Mouse (Mus musculus) midbrain, embryonic 11.5 days (tissue): ENCODE measurements around the gene Prkn. TPM values are rescaled to one million over a fixed set of nuclear protein-coding genes. Genes with fewer than 3 reads are reported as not detected.
A peak's percentile ranks its signal among the peaks of the same experiment; 100 is the strongest.

ENCODE experiments used
- ATAC-seq: fragments of 200-750 bp; cut with Nextera tagmentation; 2 replicates; pipeline ENCODE4 v1.8.0; 2017; ENCODE audit warnings: moderate TSS enrichment, moderate library complexity; ENCODE audit not compliant: low FRiP score
- DNase-seq: peaks from one replicate; pipeline ENCODE4 v3.0.0; 2015; ENCODE audit warnings: low spot score; ENCODE audit errors: missing footprints
- H3K27ac ChIP-seq: fragments of 300-500 bp; sonication (generic); 2 replicates; pipeline ENCODE4 v1.5.1; 2014; ENCODE audit warnings: low read depth, low read length
- H3K27me3 ChIP-seq: fragments of 300-500 bp; sonication (generic); 2 replicates; pipeline ENCODE4 v1.6.1; 2014; ENCODE audit warnings: mild to moderate bottlenecking, low read length, moderate library complexity, mixed read lengths; ENCODE audit not compliant: control insufficient read depth, insufficient read depth
- H3K36me3 ChIP-seq: fragments of 300-500 bp; sonication (generic); 2 replicates; pipeline ENCODE4 v1.6.1; 2014; ENCODE audit warnings: mild to moderate bottlenecking, low read length, moderate library complexity, mixed read lengths; ENCODE audit not compliant: control insufficient read depth, insufficient read depth
- H3K4me1 ChIP-seq: fragments of 300-500 bp; sonication (generic); 2 replicates; pipeline ENCODE4 v1.6.1; 2014; ENCODE audit warnings: low read length; ENCODE audit not compliant: control insufficient read depth, insufficient read depth
- H3K4me2 ChIP-seq: fragments of 300-500 bp; sonication (generic); 2 replicates; pipeline ENCODE4 v1.6.1; 2014; ENCODE audit warnings: mild to moderate bottlenecking, moderate library complexity
- H3K4me3 ChIP-seq: fragments of 300-500 bp; sonication (generic); 2 replicates; pipeline ENCODE4 v1.5.1; 2014; ENCODE audit warnings: low read depth, low read length
- H3K9ac ChIP-seq: fragments of 300-500 bp; sonication (generic); 2 replicates; pipeline ENCODE4 v1.6.1; 2014; ENCODE audit warnings: low read length
- H3K9me3 ChIP-seq: fragments of 300-500 bp; sonication (generic); 2 replicates; pipeline ENCODE4 v1.6.1; 2016; ENCODE audit warnings: low read length; ENCODE audit not compliant: control insufficient read depth
- WGBS: fragments of 180-500 bp; shearing (Covaris S2); extraction: QIAGEN DNeasy Blood & Tissue Kit; methylation state at CpG from one replicate; pipeline ENCODE4 v1.1.7; 2014; 5-methylcytosine and 5-hydroxymethylcytosine counted together
- polyA plus RNA-seq: library from polyadenylated mRNA; unstranded; fragments of >200 nt; fragmentation: Nextera tagmentation; extraction: Ambion mirVana; gene quantifications from 2 replicates; pipeline ENCODE4 v1.2.1, GENCODE M21; 2014

Gene Prkn
- polyA plus RNA-seq, 1 experiment from 2014 or later: 0.82 TPM

DNA sequence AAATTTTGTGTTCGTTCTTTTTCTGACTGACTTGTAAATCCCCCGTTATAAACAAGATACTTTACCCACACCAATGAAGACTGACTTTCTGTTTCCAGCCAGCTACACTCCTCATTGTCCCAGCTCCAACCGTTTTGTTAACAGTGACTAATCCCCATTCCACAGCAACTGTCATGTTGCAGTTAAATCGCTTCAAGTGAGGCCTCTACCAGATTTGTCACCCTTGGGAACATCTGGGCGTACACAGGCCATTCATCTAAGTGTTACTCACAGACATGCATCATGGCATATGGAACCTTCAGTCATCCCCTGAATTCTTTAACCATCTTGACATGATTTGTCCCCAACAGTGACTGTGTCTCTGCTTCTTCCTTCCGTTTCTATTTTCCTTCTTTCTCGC lies 669.9 kb downstream of the Prkn start:
- 51% methylated on average over 7 of the region's 7 CpGs for WGBS
- Histone ChIP-seq H3K27me3 (no peaks in the 10 kb centered on the region), H3K4me1 (no peaks in the 10 kb centered on the region; the same call in 1 of the 2 replicates), H3K27ac (no peak overlapping the region), H3K9ac (no peak overlapping the region), H3K9me3 (no peaks in the 10 kb centered on the region), H3K4me3 (no peak overlapping the region), H3K36me3 (no peaks in the 10 kb centered on the region), H3K4me2 (no peak overlapping the region)
- DNase-seq (no peak), ATAC-seq (no peak)

DNA sequence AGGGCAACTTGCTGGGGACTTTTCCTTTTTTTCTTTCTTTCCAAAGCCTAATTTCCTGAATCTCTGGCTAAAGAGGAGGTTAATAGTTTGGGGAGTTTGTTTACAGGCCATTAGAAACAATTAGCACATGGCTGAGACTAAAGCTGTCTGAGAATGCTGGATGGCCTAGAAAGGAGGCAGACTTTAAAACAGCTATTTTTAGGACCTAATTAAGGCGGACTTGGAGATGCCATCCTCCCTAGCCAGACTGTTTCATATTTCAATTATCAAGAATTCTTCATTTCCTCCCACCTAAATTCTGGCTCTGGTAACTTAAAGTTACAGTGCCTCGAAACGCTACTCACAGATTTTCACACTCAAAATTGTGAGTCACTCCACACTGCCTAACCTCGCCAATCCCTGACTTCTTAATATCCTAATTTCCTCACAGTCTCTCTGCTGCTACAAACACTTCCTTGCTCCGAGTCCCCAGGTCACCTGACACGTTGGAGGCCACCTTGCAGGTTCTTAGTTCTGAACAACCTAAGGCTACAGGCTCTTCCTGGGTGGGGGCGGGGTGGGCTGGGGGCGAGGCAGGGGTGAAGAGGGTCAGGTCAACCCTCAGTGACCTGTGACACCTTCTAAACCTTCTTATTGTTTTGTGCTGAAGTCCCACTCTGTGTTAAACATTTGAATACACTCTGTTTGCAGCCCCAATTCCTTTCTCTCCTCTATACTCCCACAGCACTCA lies 674.0 kb downstream of the Prkn start:
- Histone ChIP-seq H3K4me3 (no peak overlapping the region), H3K36me3 (no peaks in the 10 kb centered on the region), H3K27ac (no peak overlapping the region), H3K9me3 (no peaks in the 10 kb centered on the region), H3K9ac (no peak overlapping the region), H3K27me3 (no peaks in the 10 kb centered on the region), H3K4me1 (no peaks in the 10 kb centered on the region; the same call in 1 of the 2 replicates), H3K4me2 (no peak overlapping the region)
- WGBS: 42% methylated on average over 8 of the region's 8 CpGs
- DNase-seq: no peak
- no peak for ATAC-seq

DNA sequence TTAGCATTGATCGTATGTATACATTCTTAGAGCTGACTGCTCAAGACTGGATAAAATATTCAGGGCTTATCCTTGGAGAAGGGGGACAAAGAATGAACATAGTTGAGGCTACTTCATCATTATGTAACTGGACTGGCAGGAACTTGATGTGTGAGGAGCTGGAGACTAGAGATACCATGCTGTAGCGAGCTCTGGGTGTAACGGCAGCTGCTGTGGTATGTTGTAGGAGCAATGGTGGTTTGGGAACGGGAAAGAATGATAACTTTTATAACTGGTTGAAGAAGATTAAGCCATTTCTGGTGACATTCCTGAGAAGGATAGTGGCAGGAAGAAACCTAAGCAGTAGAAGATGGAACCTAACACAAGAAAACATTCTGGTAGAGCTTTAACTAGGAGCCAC lies 675.4 kb downstream of the Prkn start:
- ATAC-seq: no peak
- 92% methylated on average over 4 of the region's 4 CpGs for WGBS

DNA sequence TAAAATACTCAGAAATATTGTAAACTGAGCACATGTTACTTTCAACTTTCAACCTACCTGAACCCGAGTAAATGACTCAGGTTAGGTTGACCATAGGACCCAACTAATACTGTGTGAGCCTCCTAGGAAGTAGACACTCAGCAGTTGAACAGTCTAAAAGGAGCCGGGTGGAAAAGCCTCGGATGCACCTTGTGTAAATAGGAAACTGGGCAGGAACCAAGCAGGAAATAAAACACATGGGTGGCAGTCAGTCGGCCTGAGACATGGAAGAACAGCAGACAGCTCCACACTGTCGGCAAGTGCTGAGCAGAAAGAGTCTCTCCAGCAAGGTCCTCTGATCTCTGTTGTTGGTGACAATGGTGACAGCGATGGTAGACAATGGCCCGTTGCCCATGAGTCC lies 676.0 kb downstream of the Prkn start:
- 90% methylated on average over 7 of the region's 7 CpGs for WGBS
- no peaks in the 10 kb centered on the region; the same call in 1 of the 2 replicates for H3K4me1 ChIP-seq

More for the DNA sequence above, 675.4 kb downstream of the Prkn start:
- Histone ChIP-seq H3K4me2 (no peak overlapping the region), H3K9ac (no peak overlapping the region), H3K4me3 (no peak overlapping the region), H3K27ac (no peak overlapping the region), H3K27me3 (no peaks in the 10 kb centered on the region), H3K36me3 (no peaks in the 10 kb centered on the region), H3K4me1 (no peaks in the 10 kb centered on the region; the same call in 1 of the 2 replicates), H3K9me3 (no peaks in the 10 kb centered on the region)
- no peak for DNase-seq

DNA sequence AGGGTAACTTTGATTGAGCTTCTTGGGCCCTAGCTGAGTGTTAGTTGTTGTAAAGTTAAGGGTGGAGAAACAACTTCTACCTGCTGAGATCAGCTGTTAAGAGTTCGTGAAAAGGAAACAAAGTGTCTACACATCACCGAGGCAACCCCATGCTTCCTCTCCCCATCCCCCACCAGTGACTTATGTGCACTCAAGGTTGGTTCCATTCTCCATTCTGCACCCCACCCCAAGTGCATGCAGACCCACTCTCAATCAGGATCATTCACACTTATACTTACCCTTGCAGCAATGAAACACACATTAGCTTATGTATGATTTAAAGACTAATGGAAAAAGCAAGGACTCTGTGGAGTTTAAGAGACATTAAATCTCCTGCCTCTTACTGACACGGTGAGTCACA lies 691.9 kb downstream of the Prkn start:
- Histone ChIP-seq H3K27ac (no peak overlapping the region), H3K9ac (no peak overlapping the region), H3K9me3 (no peaks in the 10 kb centered on the region), H3K4me3 (no peak overlapping the region), H3K27me3 (no peaks in the 10 kb centered on the region), H3K36me3 (no peaks in the 10 kb centered on the region), H3K4me1 (peaks cover 18% of the 10 kb centered on the region), H3K4me2 (no peak overlapping the region)
- ATAC-seq: no peak
- no peak for DNase-seq
- WGBS: 15% methylated on average over 3 of the region's 3 CpGs

More for the DNA sequence above, 676.0 kb downstream of the Prkn start:
- Histone ChIP-seq H3K36me3 (no peaks in the 10 kb centered on the region), H3K9ac (no peak overlapping the region), H3K27me3 (no peaks in the 10 kb centered on the region), H3K4me3 (no peak overlapping the region), H3K27ac (no peak overlapping the region), H3K4me2 (no peak overlapping the region), H3K9me3 (no peaks in the 10 kb centered on the region)
- DNase-seq (no peak), ATAC-seq (no peak)

DNA sequence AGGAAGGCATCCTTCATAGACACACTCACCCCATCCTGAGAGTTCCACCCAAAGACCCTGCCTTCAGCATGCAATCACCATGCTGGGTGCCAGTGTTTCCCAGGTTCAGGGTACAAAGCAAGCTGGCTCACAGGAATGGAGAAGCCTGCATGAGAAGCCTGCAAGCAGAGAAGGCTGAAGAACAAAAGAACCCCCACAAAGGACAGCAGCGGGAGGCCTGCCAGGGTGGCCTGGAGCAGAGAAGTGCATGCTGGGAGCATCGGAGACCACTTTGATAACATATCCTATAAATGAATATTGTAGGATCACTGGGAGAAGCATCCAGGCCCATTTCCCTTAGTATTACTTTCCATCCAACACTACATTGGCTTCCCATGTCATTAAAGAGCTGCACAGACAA lies 692.6 kb downstream of the Prkn start:
- Histone ChIP-seq H3K27me3 (no peaks in the 10 kb centered on the region), H3K4me2 (no peak overlapping the region), H3K27ac (no peak overlapping the region), H3K9ac (no peak overlapping the region), H3K4me3 (no peak overlapping the region), H3K36me3 (no peaks in the 10 kb centered on the region), H3K9me3 (no peaks in the 10 kb centered on the region), H3K4me1 (peaks cover 18% of the 10 kb centered on the region)
- DNase-seq: peak; percentile 89
- 2% methylated on average over 2 of the region's 2 CpGs for WGBS
- no peak for ATAC-seq

DNA sequence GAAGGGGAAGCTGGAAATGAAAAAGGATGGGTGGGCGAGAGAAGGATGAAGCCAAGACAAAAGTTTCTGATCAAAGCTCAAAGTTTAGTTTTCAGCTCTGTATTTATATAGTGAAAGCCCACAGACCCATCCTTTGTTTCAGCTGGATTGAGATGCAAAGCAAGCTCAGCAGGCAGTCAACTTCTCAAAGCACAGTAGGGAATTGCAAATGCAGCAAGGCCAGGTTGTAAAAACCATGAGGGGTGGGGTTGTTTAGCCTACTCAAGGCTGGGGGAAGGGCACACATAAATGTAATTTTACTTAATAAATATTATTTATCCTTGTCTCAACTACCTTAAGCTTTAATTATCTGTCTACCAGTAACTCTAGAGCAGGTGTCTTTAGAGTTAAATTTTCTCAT lies 693.7 kb downstream of the Prkn start:
- no peaks in the 10 kb centered on the region for H3K36me3 ChIP-seq
- no peaks in the 10 kb centered on the region for H3K9me3 ChIP-seq
- ATAC-seq (0 out of 2 replicates have a peak, but pooled peaks have one; percentile 22), DNase-seq (peak; percentile 83)
- 0% methylated on average over 1 of the region's 1 CpGs for WGBS
- H3K4me2 ChIP-seq: no peak overlapping the region
- no peak overlapping the region for H3K4me3 ChIP-seq
- H3K9ac ChIP-seq: no peak overlapping the region
- H3K4me1 ChIP-seq: peaks cover 18% of the 10 kb centered on the region
- no peak overlapping the region for H3K27ac ChIP-seq
- H3K27me3 ChIP-seq: no peaks in the 10 kb centered on the region

DNA sequence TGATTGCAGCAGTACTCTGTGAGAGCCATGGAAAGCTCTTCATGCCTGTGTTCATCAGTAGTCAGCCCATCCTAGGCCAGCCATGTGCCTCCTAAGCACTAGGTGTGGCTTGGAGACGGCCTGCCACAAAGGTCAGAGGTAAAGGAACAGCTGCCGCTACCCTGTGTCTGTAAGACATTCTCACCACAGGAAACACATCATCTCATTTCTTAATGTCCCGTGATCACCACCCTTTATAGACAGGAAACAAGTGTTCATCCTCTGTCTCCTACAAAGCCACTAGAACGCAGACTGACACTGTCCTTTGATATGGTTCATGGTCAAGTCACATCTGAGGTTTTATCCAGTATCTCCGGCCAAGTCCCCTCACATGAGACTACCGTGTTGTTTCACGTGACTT lies 698.6 kb downstream of the Prkn start:
- no peak overlapping the region for H3K4me2 ChIP-seq
- H3K4me1 ChIP-seq: peaks cover 5% of the 10 kb centered on the region
- no peaks in the 10 kb centered on the region for H3K9me3 ChIP-seq
- no peak for ATAC-seq
- no peaks in the 10 kb centered on the region for H3K36me3 ChIP-seq
- H3K27ac ChIP-seq: no peak overlapping the region
- WGBS: 95% methylated on average over 7 of the region's 7 CpGs
- H3K4me3 ChIP-seq: no peak overlapping the region
- no peaks in the 10 kb centered on the region for H3K27me3 ChIP-seq
- DNase-seq: no peak
- H3K9ac ChIP-seq: no peak overlapping the region

DNA sequence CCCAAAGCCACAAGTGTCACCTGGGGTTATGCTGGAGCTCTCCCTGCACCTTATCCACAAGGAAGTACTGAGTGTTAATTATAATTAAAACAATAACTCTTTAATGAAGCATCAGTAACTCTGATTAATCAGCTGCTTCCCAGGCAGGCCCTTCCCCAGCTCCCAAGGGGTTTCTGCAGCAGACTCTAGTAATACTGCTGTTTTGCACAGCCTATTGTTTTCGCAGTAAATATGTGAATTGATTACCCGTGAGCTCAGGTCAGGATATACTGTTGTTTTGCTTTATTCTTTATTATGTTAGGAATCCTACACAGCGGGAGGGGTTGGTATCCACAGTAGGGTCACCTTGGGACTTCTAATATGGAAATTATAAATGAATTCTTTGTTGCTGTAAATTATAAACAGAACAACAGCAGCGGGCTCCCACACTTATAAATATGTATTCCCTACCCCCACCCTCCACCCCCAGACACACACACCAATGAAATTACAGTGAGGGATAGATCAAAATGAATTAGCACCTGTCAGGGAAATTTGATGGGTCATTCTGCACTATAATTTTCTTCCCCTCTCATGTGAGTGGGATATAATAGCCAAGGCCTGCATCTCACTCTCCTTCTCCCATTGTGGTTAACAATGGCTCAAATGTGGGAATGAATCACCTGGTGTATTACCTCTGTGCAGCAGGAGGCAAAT lies 701.9 kb downstream of the Prkn start:
- no peak for ATAC-seq
- no peak overlapping the region for H3K27ac ChIP-seq

More for the DNA sequence above, 701.9 kb downstream of the Prkn start:
- Histone ChIP-seq H3K4me2 (no peak overlapping the region), H3K4me3 (no peak overlapping the region), H3K27me3 (no peaks in the 10 kb centered on the region), H3K4me1 (no peaks in the 10 kb centered on the region), H3K9me3 (no peaks in the 10 kb centered on the region), H3K36me3 (no peaks in the 10 kb centered on the region), H3K9ac (no peak overlapping the region)
- WGBS: 88% methylated on average over 4 of the region's 4 CpGs
- DNase-seq: no peak
